15 mouse cellular contexts compared by ENCODE assay signal in genomic region chr11:24092618-24093017, GRCm38 (mm10). TPM values are rescaled to one million over a fixed set of nuclear protein-coding genes. Genes with fewer than 3 reads are reported as not detected.
DNase-seq lines count a peak whose midpoint lies in the region; ATAC-seq and TF ChIP-seq lines count a peak whose summit lies in the region.
"Had no signal": no experiment of that assay in that cellular context is flagged by ENCODE, and none has a peak within 500 bp of the region (broad histone marks: within the 10 kb centered on the region; RNA-seq: fewer than 3 reads in every experiment).

No protein-coding gene starts in this region.

- no peak overlapping the region for H3K4me2 ChIP-seq in intestine, embryonic 15.5 days (replicated peaks)
- H3K4me2 ChIP-seq in intestine, postnatal 0 days (replicated peaks; ENCODE audit: low read depth): no peak overlapping the region
- peak overlapping the region; percentile 25 for H3K4me2 ChIP-seq in forebrain, postnatal 0 days (ENCODE audit: low read depth)
- peak overlapping the region; percentile 29; the same call in 1 of the 2 replicates for H3K4me2 ChIP-seq in neural tube, embryonic 15.5 days

- no peak for TF ChIP-seq POLR2A in MEL (IDR thresholded peaks at IDR 0.05; ENCODE audit: control insufficient read depth in 1 of 2, insufficient read depth in 1 of 2, low read depth in 1 of 2, low read length in 2 of 2, poor library complexity in 1 of 2)

- H3K36me3 ChIP-seq in intestine, embryonic 15.5 days: no peaks in the 10 kb centered on the region
- no peaks in the 10 kb centered on the region for H3K36me3 ChIP-seq in intestine, postnatal 0 days (ENCODE audit: control insufficient read depth, insufficient read depth)
- peaks cover 59 to 74% of the 10 kb centered on the region in 2 experiments for H3K36me3 ChIP-seq in MEL (ENCODE audit: control insufficient read depth in 1 of 2, insufficient read depth in 2 of 2, low read length in 2 of 2)
- peaks cover 6% of the 10 kb centered on the region; the same call in 1 of the 2 replicates for H3K36me3 ChIP-seq in forebrain, postnatal 0 days (ENCODE audit: insufficient read depth)
- no peaks in the 10 kb centered on the region for H3K36me3 ChIP-seq in neural tube, embryonic 15.5 days

- TF ChIP-seq EP300 in MEL (IDR thresholded peaks at IDR 0.05; ENCODE audit: low read depth in 1 of 2, low read length in 2 of 2): no peak

- ATAC-seq in intestine, embryonic 15.5 days: peak; percentile 57; the same call in 1 of the 2 replicates
- no peak for ATAC-seq in intestine, postnatal 0 days
- no peak for ATAC-seq in forebrain, postnatal 0 days
- ATAC-seq in neural tube, embryonic 15.5 days (ENCODE audit: low FRiP score): no peak
- ATAC-seq: inflammation-experienced regulatory T-cells, adult 6 months had no signal

- H3K4me3 ChIP-seq in intestine, embryonic 15.5 days (replicated peaks): no peak overlapping the region
- H3K4me3 ChIP-seq in intestine, postnatal 0 days (ENCODE audit: low read depth, low read length): no peak overlapping the region
- H3K4me3 ChIP-seq in MEL (ENCODE audit: control insufficient read depth in 1 of 2, insufficient read depth in 1 of 2, low read depth in 2 of 2, low read length in 2 of 2): no peak overlapping the region
- H3K4me3 ChIP-seq in forebrain, postnatal 0 days (ENCODE audit: low read depth, low read length): no peak overlapping the region
- no peak overlapping the region for H3K4me3 ChIP-seq in neural tube, embryonic 15.5 days (replicated peaks)
- H3K4me3 ChIP-seq: heart, adult 2 months had no signal

- H3K27ac ChIP-seq in intestine, embryonic 15.5 days: no peak overlapping the region
- H3K27ac ChIP-seq in intestine, postnatal 0 days (ENCODE audit: low read depth, low read length): no peak overlapping the region
- peak overlapping the region; percentile 23; the same call in 1 of the 2 replicates for H3K27ac ChIP-seq in MEL (ENCODE audit: control insufficient read depth, low read depth, low read length)
- peak overlapping the region; percentile 78 for H3K27ac ChIP-seq in forebrain, postnatal 0 days (ENCODE audit: low read depth, low read length)
- H3K27ac ChIP-seq in neural tube, embryonic 15.5 days (replicated peaks): peak overlapping the region; percentile 33; the same call in 1 of the 2 replicates
- H3K27ac ChIP-seq: heart, adult 2 months had no signal

- peaks cover 85% of the 10 kb centered on the region for H3K79me2 ChIP-seq in MEL (ENCODE audit: control insufficient read depth, insufficient read depth, low read length, poor library complexity)

- H3K4me1 ChIP-seq in intestine, embryonic 15.5 days (replicated peaks): peaks cover 17% of the 10 kb centered on the region; the same call in 1 of the 2 replicates
- 0 out of 2 replicates have a peak, but pooled peaks cover 6% of the 10 kb centered on the region for H3K4me1 ChIP-seq in intestine, postnatal 0 days (replicated peaks; ENCODE audit: control insufficient read depth, insufficient read depth, low read length)
- H3K4me1 ChIP-seq in MEL (ENCODE audit: control insufficient read depth in 1 of 2, insufficient read depth in 2 of 2, low read length in 2 of 2): peaks cover 21 to 23% of the 10 kb centered on the region in 2 experiments
- peaks cover 55% of the 10 kb centered on the region for H3K4me1 ChIP-seq in forebrain, postnatal 0 days (ENCODE audit: insufficient read depth)
- peaks cover 73% of the 10 kb centered on the region for H3K4me1 ChIP-seq in neural tube, embryonic 15.5 days

- no peak for DNase-seq in MEL (ENCODE audit: low read depth, low spot score)
- peak; percentile 61 for DNase-seq in forebrain, postnatal 0 days
- no peak for DNase-seq in urinary bladder, postnatal 10 days (ENCODE audit: low spot score)
- DNase-seq in frontal cortex, postnatal 36 days (ENCODE audit: low spot score in 2 of 2): no peak
- DNase-seq: cerebellum, adult 2 months; embryo, embryonic 11 days; heart, adult 2 months; right cerebral cortex, postnatal 4 days; thymus, adult 2 months had no signal

- H3K27me3 ChIP-seq in intestine, embryonic 15.5 days (replicated peaks): no peaks in the 10 kb centered on the region
- no peaks in the 10 kb centered on the region for H3K27me3 ChIP-seq in intestine, postnatal 0 days (replicated peaks; ENCODE audit: control insufficient read depth, insufficient read depth, low read length)
- no peaks in the 10 kb centered on the region for H3K27me3 ChIP-seq in MEL (ENCODE audit: control insufficient read depth in 1 of 2, insufficient read depth in 2 of 2, low read length in 2 of 2)
- no peaks in the 10 kb centered on the region for H3K27me3 ChIP-seq in forebrain, postnatal 0 days (ENCODE audit: insufficient read depth, low read length)
- H3K27me3 ChIP-seq in neural tube, embryonic 15.5 days (replicated peaks): no peaks in the 10 kb centered on the region

- 47% methylated on average over 3 of the region's 3 CpGs for WGBS in intestine, embryonic 15.5 days
- WGBS in intestine, postnatal 0 days: 43% methylated on average over 3 of the region's 3 CpGs
- WGBS in forebrain, postnatal 0 days: 48% methylated on average over 3 of the region's 3 CpGs
- 49% methylated on average over 3 of the region's 3 CpGs for WGBS in neural tube, embryonic 15.5 days

- TF ChIP-seq CTCF in intestine, postnatal 0 days (IDR thresholded peaks at IDR 0.05; ENCODE audit: low read depth): no peak
- TF ChIP-seq CTCF in MEL (IDR thresholded peaks at IDR 0.05 in 2 of 3, conservative IDR thresholded peaks at IDR 0.05 in 1 of 3; ENCODE audit: control insufficient read depth in 1 of 3, insufficient read depth in 1 of 3, low read depth in 2 of 3, low read length in 3 of 3, poor library complexity in 1 of 3, severe bottlenecking in 1 of 3): no peak
- no peak for TF ChIP-seq CTCF in forebrain, postnatal 0 days (IDR thresholded peaks at IDR 0.05; ENCODE audit: low read depth)

- no peak overlapping the region for H3K9ac ChIP-seq in intestine, embryonic 15.5 days
- H3K9ac ChIP-seq in intestine, postnatal 0 days (ENCODE audit: low read depth, low read length): no peak overlapping the region
- H3K9ac ChIP-seq in MEL (ENCODE audit: control insufficient read depth, low read depth, low read length, poor library complexity, severe bottlenecking): no peak overlapping the region; the same call in 1 of the 2 replicates
- peak overlapping the region; percentile 40 for H3K9ac ChIP-seq in forebrain, postnatal 0 days
- H3K9ac ChIP-seq in neural tube, embryonic 15.5 days (replicated peaks): no peak overlapping the region

- no peaks in the 10 kb centered on the region for H3K9me3 ChIP-seq in intestine, embryonic 15.5 days
- no peaks in the 10 kb centered on the region for H3K9me3 ChIP-seq in intestine, postnatal 0 days (ENCODE audit: control insufficient read depth)
- H3K9me3 ChIP-seq in MEL (replicated peaks; ENCODE audit: insufficient read depth, low read length): no peaks in the 10 kb centered on the region
- H3K9me3 ChIP-seq in forebrain, postnatal 0 days (ENCODE audit: low read length): no peaks in the 10 kb centered on the region
- H3K9me3 ChIP-seq in neural tube, embryonic 15.5 days (replicated peaks): no peaks in the 10 kb centered on the region

- no peak for TF ChIP-seq RAD21 in MEL (IDR thresholded peaks at IDR 0.05; ENCODE audit: low read depth, low read length)

TF ChIP-seq in MEL, 35 proteins besides CTCF, POLR2A, EP300 and RAD21:
- TF ChIP-seq SIN3A (IDR thresholded peaks at IDR 0.05; ENCODE audit: low read length): 0 out of 2 replicates have a peak, but pooled peaks have one; percentile 8
- TF ChIP-seq MYB (IDR thresholded peaks at IDR 0.05; ENCODE audit: low read depth, low read length): no peak

RNA-seq across cellular contexts. Expression of gene Bcl11a, which starts 14.8 kb away (rescaled TPM):
- 17.3 and 19.7 TPM in 2 replicates for polyA plus RNA-seq in intestine, embryonic 15.5 days (2015; fragmentation: Nextera tagmentation; extraction: Ambion mirVana)
- 5.9 and 6.5 TPM in 2 replicates for polyA plus RNA-seq in intestine, postnatal 0 days (2015; fragmentation: Nextera tagmentation; extraction: Ambion mirVana)
- total RNA-seq in MEL (2012; rRNA removed): 37.0 and 43.8 TPM in 2 replicates
- polyA plus RNA-seq in MEL (2012; ENCODE audit: insufficient read depth in 1 of 2, insufficient read length in 2 of 2, low read depth in 1 of 2, low replicate concordance in 2 of 2, missing spikeins in 1 of 2): 100 to 1,000 TPM in 1 of 2 experiments, 10 to 100 TPM in 1; 83.8 to 112 TPM
- total RNA-seq in forebrain, postnatal 0 days (2014; rRNA removed): 70.8 and 85.9 TPM in 2 replicates
- polyA plus RNA-seq in forebrain, postnatal 0 days (2015; fragmentation: Nextera tagmentation; extraction: Ambion mirVana): 173 and 174 TPM in 2 replicates
- polyA plus RNA-seq in neural tube, embryonic 15.5 days (2015; fragmentation: Nextera tagmentation; extraction: Ambion mirVana): 85.1 and 102 TPM in 2 replicates

RNA-seq across cellular contexts. Expression of gene A830031A19Rik, which starts 17.8 kb away (rescaled TPM):
- not detected in 2 replicates for polyA plus RNA-seq in intestine, embryonic 15.5 days (2015; fragmentation: Nextera tagmentation; extraction: Ambion mirVana)
- not detected in 2 replicates for polyA plus RNA-seq in intestine, postnatal 0 days (2015; fragmentation: Nextera tagmentation; extraction: Ambion mirVana)
- total RNA-seq in MEL (2012; rRNA removed): not detected in 2 replicates
- not detected for polyA plus RNA-seq in MEL (2012; ENCODE audit: insufficient read depth in 1 of 2, insufficient read length in 2 of 2, low read depth in 1 of 2, low replicate concordance in 2 of 2, missing spikeins in 1 of 2)
- 1.8 TPM in 1 of 2 replicates, not detected in the other for total RNA-seq in forebrain, postnatal 0 days (2014; rRNA removed)
- polyA plus RNA-seq in forebrain, postnatal 0 days (2015; fragmentation: Nextera tagmentation; extraction: Ambion mirVana): 0.26 and 0.63 TPM in 2 replicates
- not detected in 2 replicates for polyA plus RNA-seq in neural tube, embryonic 15.5 days (2015; fragmentation: Nextera tagmentation; extraction: Ambion mirVana)
- total RNA-seq: heart, adult 2 months; megakaryocyte, adult 5-6 weeks had no signal
- polyA plus RNA-seq: cerebellum, adult 2 months; heart, adult 2 months; inflammation-experienced regulatory T-cells, adult 6 months; limb, embryonic 11.5 days; thymus, adult 2 months had no signal

Comparison
In these comparisons a context has a peak if more than half of its experiments do, and no peak if none do; other contexts are left out.
1. H3K27ac ChIP-seq: peak in MEL (single experiment), forebrain, postnatal 0 days (single experiment) and neural tube, embryonic 15.5 days (single experiment); none in intestine, embryonic 15.5 days (single experiment) and intestine, postnatal 0 days (single experiment).
2. H3K4me2 ChIP-seq: peak in forebrain, postnatal 0 days (single experiment) and neural tube, embryonic 15.5 days (single experiment); none in intestine, embryonic 15.5 days (single experiment) and intestine, postnatal 0 days (single experiment).